Mouse (Mus musculus): Measurements from ENCODE around the gene Gins2.

DNA sequence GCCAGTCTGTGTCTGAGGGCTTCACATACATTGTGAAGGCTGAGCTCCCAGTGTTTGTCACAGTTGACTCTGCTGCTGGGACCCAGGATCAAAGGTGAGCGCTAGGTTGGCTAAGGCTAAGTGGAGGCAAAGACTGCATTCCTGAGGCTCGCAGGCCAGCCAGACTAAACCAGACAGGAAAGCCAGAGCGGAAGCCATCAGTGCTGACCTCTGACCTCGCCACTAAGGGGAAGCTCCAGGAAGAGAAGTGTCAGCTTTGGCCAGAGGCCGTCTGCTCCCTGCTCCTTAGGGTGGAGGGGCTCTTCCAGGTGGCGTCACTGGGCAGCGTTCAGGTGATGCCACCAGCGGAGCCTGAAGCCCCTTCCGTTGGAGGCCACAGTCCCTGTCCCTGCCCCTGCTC, 13.3 kb downstream of the Gins2 start:
- TF ChIP-seq CTCF (IDR thresholded peaks at IDR 0.05; ENCODE audit: low read depth) (no peak), EP300 (IDR thresholded peaks at IDR 0.05; ENCODE audit: low read depth) (no peak)
